Mouse (Mus musculus) stomach, embryonic 16.5 days (tissue): Measurements from ENCODE around the gene Rsph6a. TPM values are rescaled to one million over a fixed set of nuclear protein-coding genes. Genes with fewer than 3 reads are reported as not detected.
A peak's percentile ranks its signal among the peaks of the same experiment; 100 is the strongest.

Experiments
- ATAC-seq: fragments of 200-750 bp; cut with Nextera tagmentation; 2 replicates; pipeline ENCODE4 v1.8.0; 2017; ENCODE audit warnings: moderate number of reproducible peaks, moderate TSS enrichment; ENCODE audit not compliant: insufficient read depth, low FRiP score
- H3K27ac ChIP-seq: fragments of 300-500 bp; sonication (generic); 2 replicates; pipeline ENCODE4 v1.5.1; 2014; ENCODE audit warnings: low read length
- H3K27me3 ChIP-seq: fragments of 300-500 bp; sonication (generic); 2 replicates; pipeline ENCODE4 v1.6.1; 2014; ENCODE audit warnings: low read length, control low read depth, mixed read lengths; ENCODE audit not compliant: control insufficient read depth, insufficient read depth
- H3K36me3 ChIP-seq: fragments of 300-500 bp; sonication (generic); 2 replicates; pipeline ENCODE4 v1.6.1; 2014; ENCODE audit warnings: low read length; ENCODE audit not compliant: control insufficient read depth, insufficient read depth
- H3K4me1 ChIP-seq: fragments of 300-500 bp; sonication (generic); 2 replicates; pipeline ENCODE4 v1.6.1; 2014; ENCODE audit warnings: low read length, control low read depth, mixed read lengths; ENCODE audit not compliant: control insufficient read depth, insufficient read depth
- H3K4me2 ChIP-seq: fragments of 300-500 bp; sonication (generic); 2 replicates; pipeline ENCODE4 v1.6.1; 2014; ENCODE audit warnings: low read depth, low read length, mixed read lengths
- H3K4me3 ChIP-seq: fragments of 300-500 bp; sonication (generic); replicated peaks from 2 replicates; pipeline ENCODE4 v1.5.1; 2014; ENCODE audit warnings: mild to moderate bottlenecking, low read length
- H3K9ac ChIP-seq: fragments of 300-500 bp; sonication (generic); 2 replicates; pipeline ENCODE4 v1.6.1; 2014; ENCODE audit warnings: low read length
- H3K9me3 ChIP-seq: fragments of 300-500 bp; sonication (generic); replicated peaks from 2 replicates; pipeline ENCODE4 v1.6.1; 2016; ENCODE audit warnings: low read length, control low read depth; ENCODE audit not compliant: control insufficient read depth
- WGBS: fragments of 180-500 bp; shearing (Covaris S2); extraction: QIAGEN DNeasy Blood & Tissue Kit; methylation state at CpG from one replicate; pipeline ENCODE4 v1.1.7; 2014; 5-methylcytosine and 5-hydroxymethylcytosine counted together
- polyA plus RNA-seq: library from polyadenylated mRNA; unstranded; fragments of >200 nt; fragmentation: Nextera tagmentation; extraction: Ambion mirVana; gene quantifications from 2 replicates; pipeline ENCODE4 v1.2.1, GENCODE M21; 2015

The Rsph6a gene
- polyA plus RNA-seq, 1 experiment from 2014 or later = not detected

GRCm38 (mm10) chr7:19016042-19016441 is 38.4 kb upstream of the Rsph6a start:
- Histone ChIP-seq H3K9me3 (no peaks in the 10 kb centered on the region), H3K4me2 (no peak overlapping the region), H3K9ac (no peak overlapping the region), H3K4me3 (no peak overlapping the region), H3K27ac (no peak overlapping the region), H3K27me3 (0 out of 2 replicates have a peak, but pooled peaks cover 4% of the 10 kb centered on the region), H3K36me3 (no peaks in the 10 kb centered on the region), H3K4me1 (peaks cover 9% of the 10 kb centered on the region; the same call in 1 of the 2 replicates)
- 86% methylated on average over 4 of the region's 4 CpGs for WGBS
- ATAC-seq = no peak

GRCm38 (mm10) chr7:19017909-19018308 is 36.6 kb upstream of the Rsph6a start:
- H3K9me3 ChIP-seq = no peaks in the 10 kb centered on the region
- H3K4me3 ChIP-seq = no peak overlapping the region
- no peak overlapping the region for H3K9ac ChIP-seq
- 0 out of 2 replicates have a peak, but pooled peaks cover under 1% of the 10 kb centered on the region for H3K4me1 ChIP-seq
- H3K36me3 ChIP-seq = no peaks in the 10 kb centered on the region
- H3K27me3 ChIP-seq = peaks cover 21% of the 10 kb centered on the region
- WGBS = 87% methylated on average over 7 of the region's 7 CpGs
- ATAC-seq = no peak
- no peak overlapping the region for H3K4me2 ChIP-seq
- no peak overlapping the region for H3K27ac ChIP-seq

GRCm38 (mm10) chr7:19021048-19021447 is 33.4 kb upstream of the Rsph6a start:
- Histone ChIP-seq H3K4me2 (peak overlapping the region; percentile 38), H3K27me3 (peaks cover 28% of the 10 kb centered on the region), H3K4me1 (peaks cover 11% of the 10 kb centered on the region), H3K9ac (no peak overlapping the region), H3K27ac (peak overlapping the region; percentile 14; the same call in 1 of the 2 replicates), H3K4me3 (peak overlapping the region; percentile 94), H3K36me3 (no peaks in the 10 kb centered on the region), H3K9me3 (no peaks in the 10 kb centered on the region)
- 16% methylated on average over 8 of the region's 8 CpGs for WGBS
- ATAC-seq = no peak

GRCm38 (mm10) chr7:19022189-19022958 is 32.1 kb upstream of the Rsph6a start:
- Histone ChIP-seq H3K4me2 (peak overlapping the region; percentile 38), H3K9me3 (no peaks in the 10 kb centered on the region), H3K9ac (peak overlapping the region; percentile 69), H3K27ac (peak overlapping the region; percentile 57), H3K4me1 (peaks cover 16% of the 10 kb centered on the region), H3K4me3 (peak overlapping the region; percentile 94), H3K36me3 (no peaks in the 10 kb centered on the region), H3K27me3 (peaks cover 28% of the 10 kb centered on the region)
- 42% methylated on average over 18 of the region's 18 CpGs for WGBS
- ATAC-seq = no peak

- Histone ChIP-seq H3K9me3 (no peaks in the 10 kb centered on the region), H3K4me1 (peaks cover 18% of the 10 kb centered on the region), H3K9ac (peak within 1 kb of the TSS; percentile 95), H3K4me3 (peak within 1 kb of the TSS; percentile 94), H3K4me2 (peak within 1 kb of the TSS; percentile 68), H3K27ac (peak within 1 kb of the TSS; percentile 57), H3K27me3 (peaks cover 28% of the 10 kb centered on the region), H3K36me3 (no peaks in the 10 kb centered on the region)
- 3% methylated on average over 30 of the region's 30 CpGs for WGBS
- peak; percentile 59 for ATAC-seq
Measured at GRCm38 (mm10) chr7:19023357-19023814, 31.1 kb upstream of the Rsph6a start, which contains the start of gene Foxa3. Gene Foxa3 (minus strand): TSS chr7:19023538.

GRCm38 (mm10) chr7:19024096-19024506 is 30.4 kb upstream of the Rsph6a start, which contains the start of gene Sympk:
Gene Sympk (plus strand): TSS chr7:19024377.
- 1% methylated on average over 49 of the region's 50 CpGs for whole genome bisulfite sequencing
- peak within 1 kb of the TSS; percentile 68 for H3K4me2 ChIP-seq
- ATAC-seq = peak; percentile 94
- H3K9me3 ChIP-seq = no peaks in the 10 kb centered on the region
- H3K27ac ChIP-seq = peak within 1 kb of the TSS; percentile 57
- peaks cover 28% of the 10 kb centered on the region for H3K27me3 ChIP-seq
- H3K4me1 ChIP-seq = peaks cover 18% of the 10 kb centered on the region
- peak within 1 kb of the TSS; percentile 94 for H3K4me3 ChIP-seq
- H3K9ac ChIP-seq = peak within 1 kb of the TSS; percentile 95
- H3K36me3 ChIP-seq = peaks cover 1% of the 10 kb centered on the region; the same call in 1 of the 2 replicates

- under 1% methylated on average over 36 of the region's 36 CpGs for WGBS
- peaks cover 18% of the 10 kb centered on the region for H3K4me1 ChIP-seq
- ATAC-seq = peak; percentile 18
Measured at GRCm38 (mm10) chr7:19024581-19025255, 29.8 kb upstream of the Rsph6a start.

GRCm38 (mm10) chr7:19028067-19028466 is 26.4 kb upstream of the Rsph6a start:
- Histone ChIP-seq H3K27ac (no peak overlapping the region), H3K27me3 (peaks cover 6% of the 10 kb centered on the region; the same call in 1 of the 2 replicates), H3K4me3 (no peak overlapping the region), H3K4me2 (no peak overlapping the region), H3K9ac (no peak overlapping the region), H3K4me1 (peaks cover 18% of the 10 kb centered on the region), H3K9me3 (no peaks in the 10 kb centered on the region), H3K36me3 (peaks cover 24% of the 10 kb centered on the region)
- ATAC-seq = no peak

More at GRCm38 (mm10) chr7:19024581-19025255, 29.8 kb upstream of the Rsph6a start:
- H3K27me3 ChIP-seq = peaks cover 28% of the 10 kb centered on the region
- no peaks in the 10 kb centered on the region for H3K9me3 ChIP-seq
- H3K9ac ChIP-seq = peak overlapping the region; percentile 95
- H3K4me3 ChIP-seq = peak overlapping the region; percentile 94
- peak overlapping the region; percentile 2; the same call in 1 of the 2 replicates for H3K27ac ChIP-seq
- peaks cover 7% of the 10 kb centered on the region for H3K36me3 ChIP-seq
- H3K4me2 ChIP-seq = peak overlapping the region; percentile 68
